Mouse (Mus musculus) adrenal gland, postnatal 10 days (tissue): ENCODE measurements around the gene Nfya. TPM values are rescaled to one million over a fixed set of nuclear protein-coding genes. Genes with fewer than 3 reads are reported as not detected.
A peak's percentile ranks its signal among the peaks of the same experiment; 100 is the strongest.
"Not testable (repeated sequence)": the region's sequence is repeated elsewhere in the genome, so short reads cannot be mapped to it uniquely, and the experiment has no call there.

Experiments used
- DNase-seq: peaks from one replicate; pipeline ENCODE4 v3.0.0; 2021; ENCODE audit warnings: mixed read lengths
- total RNA-seq, 2 experiments: library from RNA; stranded (reverse); gene quantifications; 2 replicates each; pipeline ENCODE4 v1.2.3; 2021

The Nfya gene
- total RNA-seq, 2 experiments from 2014 or later: 31.0 to 31.3 TPM

DNA sequence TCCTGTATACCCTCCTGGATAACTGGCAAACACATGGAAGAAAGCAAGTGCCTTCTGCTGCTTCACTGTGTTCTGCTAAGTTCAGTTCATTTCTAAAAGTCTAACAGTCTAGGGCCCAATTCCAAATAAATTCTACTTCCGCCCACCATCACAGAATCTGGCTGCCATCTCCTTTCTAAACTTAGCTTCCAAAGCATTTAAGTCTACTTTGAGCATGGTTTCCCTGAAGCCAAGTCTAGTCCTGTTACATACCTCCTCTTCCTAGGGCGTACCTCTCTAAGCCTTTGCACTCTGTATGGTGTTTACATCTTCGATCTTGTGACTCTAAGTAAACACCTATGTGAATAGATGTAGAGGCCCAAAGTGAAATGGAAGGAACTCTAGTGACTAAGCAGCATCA, 17.1 kb downstream of the Nfya start:
- DNase-seq: no peak

GRCm38 (mm10) chr17:48391446-48391845, 18.3 kb downstream of the Nfya start:
- DNase-seq: no peak

- DNase-seq: no peak
These were observed 20.3 kb downstream of the Nfya start for GRCm38 (mm10) chr17:48389442-48389841.

- DNase-seq: no peak
These were observed 21.0 kb downstream of the Nfya start for GRCm38 (mm10) chr17:48388666-48389065.

DNA sequence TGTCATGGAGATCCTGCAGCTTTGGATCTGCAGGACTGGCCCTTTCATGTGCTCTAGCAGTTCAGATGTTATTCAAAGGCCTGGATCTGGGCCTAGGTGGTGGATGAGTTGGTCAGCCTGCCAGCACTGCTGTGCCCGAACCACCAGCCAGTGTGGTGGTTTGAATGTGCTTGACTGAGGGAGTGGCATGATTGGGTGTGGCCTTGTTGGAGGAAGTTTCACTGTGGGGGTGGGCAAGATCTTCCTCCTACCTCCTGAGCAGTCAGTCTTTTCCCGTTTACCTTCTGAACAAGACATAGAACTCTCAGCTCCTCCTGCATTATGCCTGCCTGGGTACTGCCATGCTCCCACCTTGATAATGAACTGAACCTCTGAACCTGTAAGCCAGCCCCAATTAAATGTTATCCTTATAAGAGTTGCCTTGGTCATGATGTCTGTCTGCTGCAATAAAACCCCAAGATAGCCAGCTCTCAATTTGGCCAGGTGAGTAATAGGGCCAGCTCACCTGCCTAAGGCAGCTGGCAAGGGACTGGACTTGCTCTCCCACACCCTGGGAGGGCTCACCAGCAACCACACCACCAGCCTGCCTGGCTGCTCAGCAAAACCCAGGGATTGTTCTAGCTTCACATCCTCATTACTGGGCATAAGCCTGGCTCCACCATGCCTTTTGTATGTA, 23.8 kb downstream of the Nfya start:
- no peak for DNase-seq

DNA sequence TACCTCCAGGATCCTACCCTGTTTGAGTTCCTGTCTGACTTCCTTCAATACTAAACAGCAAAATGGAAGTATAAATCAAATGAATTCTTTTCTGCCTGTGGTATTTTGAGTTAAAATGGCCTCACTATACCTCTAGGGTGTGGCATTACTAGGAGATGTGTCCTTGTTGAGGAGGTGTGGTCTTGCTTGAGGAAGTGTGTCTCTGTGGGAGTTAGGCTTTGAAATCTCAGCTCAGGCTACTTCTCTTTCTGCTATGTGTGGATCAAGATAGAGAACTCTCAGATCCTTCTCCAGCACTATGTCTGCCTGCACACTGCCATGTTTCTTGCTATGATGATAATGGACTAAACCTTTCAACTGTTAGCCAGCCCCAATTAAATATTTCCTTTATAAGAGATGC, 30.7 kb downstream of the Nfya start:
- DNase-seq: no peak

DNA sequence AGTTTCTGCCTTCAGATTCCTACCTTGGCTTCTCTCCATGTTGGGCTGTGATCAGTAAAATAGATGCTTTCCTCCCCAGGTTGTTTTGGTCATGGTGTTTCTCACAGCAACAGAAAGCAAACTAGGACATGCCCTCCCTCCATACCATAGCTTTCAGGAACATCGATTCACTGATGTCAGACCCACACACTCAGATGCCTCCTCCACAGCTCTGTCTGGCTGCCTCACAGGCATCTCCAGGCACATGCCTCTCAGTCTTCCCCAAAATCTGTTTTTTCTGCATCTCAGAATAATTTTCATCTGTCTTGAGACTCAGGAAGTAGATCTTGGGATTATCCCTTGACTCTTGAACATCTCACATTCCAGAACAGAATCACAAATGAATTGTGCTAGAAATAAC, 33.6 kb downstream of the Nfya start:
- no peak for DNase-seq

- no peak for DNase-seq
These were observed 36.7 kb downstream of the Nfya start for GRCm38 (mm10) chr17:48372987-48373386.

DNA sequence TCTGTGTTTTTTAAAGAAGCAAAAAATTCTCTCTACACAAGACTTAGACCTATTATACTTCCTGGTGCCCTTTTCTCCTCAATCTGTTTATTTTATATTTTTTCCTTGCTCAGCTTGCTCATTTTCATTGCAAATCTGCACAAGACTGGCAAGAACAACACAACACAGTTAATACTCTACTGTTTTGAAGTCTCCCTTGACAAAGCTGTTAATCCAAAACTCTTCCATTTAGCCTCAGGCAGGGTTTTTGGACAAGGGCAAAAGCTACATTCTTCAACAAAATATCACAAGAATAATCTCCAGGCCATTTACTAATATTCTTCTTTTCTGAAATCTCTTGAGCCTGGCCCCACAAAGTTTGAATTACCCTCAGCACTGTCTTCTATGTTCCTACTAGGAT, 38.1 kb downstream of the Nfya start:
- no peak for DNase-seq

DNA sequence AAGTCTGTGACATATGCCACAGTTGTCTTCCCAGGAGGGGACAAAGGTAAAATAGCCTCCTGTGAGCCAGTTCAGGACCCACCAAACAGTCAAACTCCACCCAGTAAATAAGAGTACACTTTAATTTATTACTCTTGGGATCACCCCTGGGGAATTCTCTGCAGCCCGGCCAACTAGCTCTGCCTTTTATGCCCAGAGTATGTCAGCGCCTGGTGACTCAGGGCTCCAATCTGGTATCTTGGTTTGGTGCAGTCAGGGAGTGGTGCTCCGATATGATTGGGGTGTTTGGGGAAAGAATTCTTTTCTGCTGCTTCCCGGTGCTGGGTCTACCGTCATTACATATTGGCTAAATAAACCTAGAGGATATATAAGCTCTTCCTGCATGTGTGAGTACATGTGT, 42.9 kb downstream of the Nfya start:
- DNase-seq: no peak

DNA sequence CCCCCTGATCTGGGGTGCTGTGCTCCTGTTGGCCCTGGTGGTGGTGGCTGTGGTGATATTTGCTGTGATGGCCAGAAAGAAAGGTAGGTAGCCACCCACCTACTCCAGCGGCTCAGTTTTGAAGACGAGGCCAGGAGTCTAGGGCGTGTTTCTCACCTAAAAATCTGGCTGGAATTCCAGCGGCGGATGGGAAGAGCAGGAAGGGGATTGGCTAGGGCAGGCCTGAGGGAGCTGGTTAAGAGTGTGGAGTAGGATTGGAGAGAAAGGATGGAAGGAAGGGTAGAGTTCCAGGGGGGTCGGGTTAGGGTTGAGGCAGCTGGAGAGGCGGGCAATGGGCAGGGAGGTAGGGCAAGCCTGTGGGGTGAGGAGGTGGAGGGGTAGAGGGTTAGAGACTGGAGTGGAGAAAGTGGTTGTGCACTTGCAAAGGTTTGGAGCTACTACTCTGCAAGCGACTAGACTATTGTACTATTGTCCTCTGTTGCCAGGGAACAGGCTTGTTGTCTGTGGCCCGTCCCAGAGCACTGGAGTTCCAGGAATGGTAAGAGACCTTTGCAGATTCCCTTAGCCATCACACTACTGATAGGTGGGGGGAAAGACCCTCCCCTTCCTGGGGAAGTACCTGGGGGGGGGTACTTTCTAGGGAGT, 44.1 kb downstream of the Nfya start:
- no peak for DNase-seq

DNA sequence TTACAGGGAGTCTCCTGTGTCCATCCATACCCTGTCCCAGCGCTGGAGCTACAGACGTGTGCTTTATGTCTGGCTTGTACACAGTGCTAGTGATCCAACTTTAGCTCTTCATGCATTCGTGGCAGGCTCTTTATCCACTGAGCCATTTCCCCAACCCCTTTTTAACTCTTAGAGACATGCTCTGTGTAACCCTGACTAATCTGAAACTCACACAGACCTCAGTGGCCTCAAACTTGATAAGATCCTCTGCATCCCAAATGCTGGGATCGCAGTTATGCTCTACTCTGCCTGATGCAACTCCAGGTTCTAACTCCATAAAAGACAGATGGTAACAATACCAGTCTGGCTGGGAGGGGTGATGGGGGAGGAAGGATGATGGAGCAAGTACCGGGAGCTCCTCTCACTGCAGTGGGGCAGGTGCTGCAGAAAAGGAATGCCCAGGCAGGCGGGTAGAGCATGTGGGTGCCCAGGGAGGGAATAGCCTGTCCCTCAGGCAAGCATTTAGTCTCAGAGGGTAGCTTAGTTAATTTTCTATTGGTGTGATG, 46.2 kb downstream of the Nfya start:
- no peak for DNase-seq

- peak; percentile 67 for DNase-seq
These were observed 46.7 kb downstream of the Nfya start for GRCm38 (mm10) chr17:48362966-48363365.

- DNase-seq: no peak
These were observed 47.4 kb downstream of the Nfya start for GRCm38 (mm10) chr17:48362346-48362745.

DNA sequence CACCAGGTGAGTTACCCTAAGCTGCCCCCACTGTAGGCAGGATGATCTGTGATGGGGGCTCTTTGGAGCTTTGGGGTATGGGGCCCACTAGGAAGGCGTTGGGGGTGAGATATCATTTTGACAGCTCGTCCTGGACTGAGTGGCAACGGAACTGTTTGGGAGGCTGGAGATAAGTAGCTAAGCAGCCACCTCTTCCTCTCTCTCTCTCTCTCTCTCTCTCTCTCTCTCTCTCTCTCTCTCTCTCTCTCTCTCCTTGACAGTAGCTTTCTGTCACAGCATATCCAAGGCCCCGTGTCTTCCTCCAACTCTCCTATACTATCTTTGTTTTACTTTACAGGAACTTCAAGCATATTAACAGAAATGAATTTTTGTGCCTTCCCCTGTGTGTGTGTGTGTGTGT, 49.2 kb downstream of the Nfya start:
- no peak for DNase-seq

DNA sequence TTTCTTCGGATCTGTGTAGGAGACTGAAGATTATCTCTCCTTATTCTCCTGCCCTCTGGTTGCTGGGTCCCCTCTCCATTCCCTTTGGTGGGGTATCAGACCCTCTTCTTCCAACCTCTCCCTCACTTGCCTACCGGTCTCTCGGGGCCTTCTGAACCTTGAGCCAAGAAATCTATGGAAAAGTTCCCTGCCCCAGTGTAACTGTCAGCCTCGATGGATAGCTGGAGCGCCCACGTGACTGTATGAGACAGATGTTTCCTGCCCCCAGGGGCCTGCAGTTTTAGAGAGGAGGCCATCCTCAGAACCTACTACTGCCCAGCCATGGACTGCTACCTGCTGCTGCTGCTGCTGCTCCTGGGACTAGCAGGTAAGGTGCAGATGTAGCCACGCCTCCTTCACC, 50.1 kb downstream of the Nfya start, which contains the start of gene Treml1:
Treml1 (plus strand) TSS at position 301 of the 400 bp plus-strand sequence.
- no peak for DNase-seq

DNA sequence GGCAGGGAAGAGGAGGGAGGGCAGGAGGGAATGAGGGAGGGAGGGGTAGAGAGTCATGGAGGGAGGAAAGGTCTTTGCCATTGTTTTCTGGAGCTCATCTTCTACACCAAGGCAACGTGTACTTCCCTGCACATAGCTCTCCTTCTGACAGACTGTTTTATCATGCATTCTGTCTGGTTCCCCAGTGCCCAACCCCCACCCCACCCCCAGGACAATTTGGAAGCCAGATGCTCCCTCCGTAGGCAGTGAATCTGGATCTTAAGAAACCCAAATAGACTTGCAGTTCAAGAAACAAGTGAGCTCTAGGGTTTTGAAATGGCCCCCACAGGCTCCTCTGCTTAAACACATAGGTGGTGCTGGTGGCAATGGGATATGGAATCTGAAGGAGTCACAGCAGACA, 51.8 kb downstream of the Nfya start:
- no peak for DNase-seq

DNA sequence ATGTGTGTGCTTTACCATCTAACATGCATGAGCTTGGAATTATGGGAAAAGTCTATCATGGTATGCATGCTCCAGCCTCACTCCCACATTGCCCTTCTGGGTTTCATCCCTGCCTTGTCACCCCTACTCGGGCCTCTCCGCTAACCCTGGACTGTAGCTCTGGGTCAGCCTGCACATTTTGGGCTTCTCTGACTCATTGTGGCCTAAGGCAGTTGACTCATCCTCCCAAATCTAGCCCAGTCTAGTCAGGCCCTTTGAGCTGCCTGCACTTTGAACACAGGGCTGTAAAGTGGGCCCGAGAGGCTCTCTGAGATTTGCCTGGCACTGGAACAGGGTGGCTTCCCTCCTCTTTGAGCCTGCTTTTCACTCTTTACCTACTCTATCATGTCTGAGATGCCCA, 53.9 kb downstream of the Nfya start:
- DNase-seq: no peak

DNA sequence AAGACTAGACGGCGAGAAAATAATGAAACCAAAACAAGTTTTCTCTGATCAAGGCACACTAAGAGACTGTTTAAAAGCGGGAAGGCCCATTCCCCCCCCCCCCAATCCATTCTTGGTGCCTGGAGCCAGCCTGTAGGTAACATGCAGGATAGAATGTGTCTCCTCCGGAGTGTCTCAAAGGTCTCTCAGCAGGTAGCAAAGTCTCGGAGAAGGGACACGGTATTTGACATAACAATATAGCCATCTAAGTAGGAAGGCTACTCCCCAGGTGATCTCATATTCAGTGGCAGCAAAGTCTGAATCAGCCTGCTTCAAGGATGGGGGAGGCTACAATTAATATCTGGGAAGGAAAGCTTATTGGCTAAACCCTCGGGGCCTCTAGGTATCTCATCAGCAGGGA, 56.7 kb downstream of the Nfya start:
- DNase-seq: not testable (repeated sequence)

DNA sequence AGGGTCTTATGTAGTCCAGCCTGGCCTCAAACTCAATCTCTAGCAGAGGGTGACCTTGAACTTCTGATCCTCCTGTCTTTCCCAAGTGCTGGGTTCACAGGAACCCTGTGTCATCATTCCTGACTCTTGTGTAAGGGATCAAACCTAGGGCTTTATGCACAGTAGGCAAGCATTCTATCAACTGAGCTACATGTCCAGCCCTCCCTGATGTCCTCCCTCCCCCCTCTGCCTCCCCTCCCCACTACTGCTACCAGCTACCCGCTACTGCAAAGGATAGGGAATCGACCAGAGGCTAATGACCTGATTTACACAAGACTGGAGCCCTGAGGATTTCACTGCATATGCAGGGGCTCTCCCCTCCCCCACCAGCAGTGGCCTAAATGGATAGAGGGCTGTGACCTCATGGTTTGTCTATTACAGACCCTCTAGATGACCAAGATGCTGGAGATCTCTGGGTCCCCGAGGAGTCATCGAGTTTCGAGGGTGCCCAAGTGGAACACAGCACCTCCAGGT, 59.0 kb downstream of the Nfya start:
- DNase-seq: no peak

DNA sequence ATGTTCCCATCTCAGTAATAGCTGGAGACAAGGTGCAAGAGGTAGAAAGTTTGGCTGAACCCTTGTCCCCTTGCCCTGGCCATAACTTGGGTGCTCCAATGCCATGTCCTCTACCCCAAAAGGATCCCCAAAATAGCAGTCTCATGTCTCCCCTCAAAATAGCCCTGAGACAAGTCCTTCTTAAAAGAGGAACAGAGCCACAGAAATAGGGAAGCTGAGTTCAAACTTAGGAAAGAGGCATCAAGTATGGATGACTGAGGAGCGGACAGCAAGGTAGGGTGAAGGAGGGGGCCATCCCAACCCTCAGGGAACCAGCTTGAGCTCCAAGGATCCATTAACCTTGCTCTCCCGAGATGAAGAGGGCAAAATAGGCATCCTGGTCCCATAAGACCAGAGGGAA, 62.4 kb downstream of the Nfya start:
- no peak for DNase-seq

- DNase-seq: no peak
These were observed 62.9 kb downstream of the Nfya start for GRCm38 (mm10) chr17:48346834-48347233.

DNA sequence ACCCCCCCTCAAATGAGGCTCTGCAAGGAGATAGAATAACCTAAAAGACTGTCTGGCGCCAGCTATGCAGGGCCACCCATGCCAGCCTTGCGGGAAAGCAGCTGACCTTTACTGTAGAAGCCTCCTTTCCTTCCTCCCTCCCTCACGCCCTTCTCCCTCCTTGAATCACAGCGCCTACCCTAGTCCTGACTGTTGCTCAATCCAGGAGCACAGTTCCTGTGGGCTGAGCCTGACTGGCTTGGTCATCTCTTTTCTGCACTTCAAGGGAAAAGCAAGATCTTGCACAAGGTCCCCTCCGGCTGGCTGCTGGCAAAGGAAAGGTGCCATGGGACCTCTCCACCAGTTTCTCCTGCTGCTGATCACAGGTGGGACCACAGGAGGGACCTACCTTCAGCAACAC, 63.5 kb downstream of the Nfya start, which contains the start of gene Trem2:
Trem2 (plus strand) TSS at position 171 of the 400 bp plus-strand sequence.
- peak; percentile 39 for DNase-seq

DNA sequence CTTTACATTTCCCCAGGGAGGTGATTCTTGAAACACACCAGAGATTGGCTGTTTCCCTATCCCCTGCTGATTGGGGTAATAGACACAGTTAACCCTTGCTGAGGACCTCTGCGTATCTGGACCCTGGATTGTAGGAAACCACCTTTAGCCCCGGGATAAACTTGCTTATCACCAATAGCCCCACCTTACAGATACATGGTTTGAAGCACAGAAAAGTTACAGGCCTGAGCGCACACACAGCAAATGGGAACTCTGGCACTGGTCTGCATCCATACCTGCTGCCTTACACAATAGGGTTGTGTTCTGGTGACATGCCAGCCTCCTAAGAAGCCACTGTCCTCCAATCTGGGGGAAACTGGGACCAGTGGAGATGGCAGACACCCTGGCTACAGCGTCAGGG, 63.9 kb downstream of the Nfya start:
- DNase-seq: no peak
